ENCODE assay signal across 21 mouse cellular contexts in genomic region chr11:95080783-95081182, GRCm38 (mm10). TPM values are rescaled to one million over a fixed set of nuclear protein-coding genes. Genes with fewer than 3 reads are reported as not detected.
"Had no signal": no experiment of that assay in that cellular context is flagged by ENCODE, and none has a peak within 500 bp of the region (broad histone marks: within the 10 kb centered on the region; RNA-seq: fewer than 3 reads in every experiment).

No protein-coding gene starts in this region.

- DNase-seq: kidney, postnatal 14 days; layer of hippocampus, postnatal 36 days; liver, embryonic 13.5 days; lung, embryonic 14.5 days; lung, postnatal 14 days; right cerebral cortex, adult 18-20 months; right cerebral cortex, postnatal 14 days; right cerebral cortex, postnatal 4 days; thymus, adult 2 months; thymus, postnatal 14 days; thymus, postnatal 4 days had no signal

- H3K36me3 ChIP-seq: liver, embryonic 13.5 days; midbrain, embryonic 12.5 days; midbrain, embryonic 15.5 days; neural tube, embryonic 12.5 days; neural tube, embryonic 15.5 days had no signal

- H3K4me2 ChIP-seq: liver, embryonic 13.5 days; lung, embryonic 14.5 days; midbrain, embryonic 12.5 days; midbrain, embryonic 15.5 days; neural tube, embryonic 12.5 days; neural tube, embryonic 15.5 days had no signal

- H3K9ac ChIP-seq: liver, embryonic 13.5 days; lung, embryonic 14.5 days; midbrain, embryonic 12.5 days; midbrain, embryonic 15.5 days; neural tube, embryonic 12.5 days; neural tube, embryonic 15.5 days had no signal

- H3K27ac ChIP-seq: left cerebral cortex, adult 2 months; liver, embryonic 13.5 days; macrophage; midbrain, embryonic 12.5 days; midbrain, embryonic 15.5 days; neural tube, embryonic 12.5 days; neural tube, embryonic 15.5 days; stomach, postnatal 0 days had no signal

- H3K4me3 ChIP-seq: left cerebral cortex, adult 2 months; liver, embryonic 13.5 days; midbrain, embryonic 12.5 days; midbrain, embryonic 15.5 days; neural tube, embryonic 12.5 days; neural tube, embryonic 15.5 days had no signal

- ATAC-seq: intestine, postnatal 0 days; midbrain, embryonic 15.5 days had no signal

- H3K9me3 ChIP-seq: liver, embryonic 13.5 days; midbrain, embryonic 12.5 days; midbrain, embryonic 15.5 days; neural tube, embryonic 12.5 days; neural tube, embryonic 15.5 days had no signal

RNA-seq across cellular contexts. Expression of gene Dlx3, which starts 39.1 kb away (rescaled TPM):
- polyA plus RNA-seq: liver, adult 2 months; liver, embryonic 16.5 days; macrophage had no signal
